Mouse (Mus musculus): ENCODE results near the gene Trir.

GRCm38 (mm10) chr8:84994375-84994774 lies 32.2 kb upstream of the Trir start:
- TF ChIP-seq POLR2A (IDR thresholded peaks at IDR 0.05; ENCODE audit: low read depth, low read length): no peak
- TF ChIP-seq CTCF (conservative IDR thresholded peaks at IDR 0.05; ENCODE audit: insufficient read depth, insufficient read length, low read depth, low read length): no peak
